Mouse (Mus musculus) c-Kit-positive CD71-positive TER-119-positive erythroid progenitor cells, embryonic 14.5 days (primary cell): Measurements from ENCODE around the gene Flywch1.

Experiments
- DNase-seq: peaks from one replicate; pipeline ENCODE4 v3.0.0-alpha.2; 2013; ENCODE audit warnings: low spot score

Gene Flywch1

GRCm38 (mm10) chr17:23744076-23744475, 27.3 kb downstream of the Flywch1 start:
- no peak for DNase-seq

DNA sequence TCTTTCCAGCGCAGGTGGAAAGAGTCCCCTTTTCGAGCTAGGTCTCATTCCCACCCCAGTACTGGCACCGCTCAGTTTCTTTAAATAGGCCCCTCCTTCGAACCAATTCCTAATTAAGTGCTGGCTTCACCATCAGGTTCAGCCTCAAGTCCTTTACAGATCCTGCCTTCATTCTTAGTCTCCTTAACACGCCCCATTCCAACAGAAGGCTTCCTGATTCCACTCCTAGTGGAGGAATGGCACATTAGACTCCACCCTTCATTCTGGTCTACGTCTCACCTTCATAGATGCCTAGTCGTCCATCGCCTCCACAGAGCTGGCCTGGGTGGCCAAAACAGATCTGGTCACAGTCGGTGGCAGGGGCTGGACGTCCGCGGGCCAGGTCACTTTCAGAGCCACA, 28.5 kb downstream of the Flywch1 start:
- DNase-seq = no peak

DNA sequence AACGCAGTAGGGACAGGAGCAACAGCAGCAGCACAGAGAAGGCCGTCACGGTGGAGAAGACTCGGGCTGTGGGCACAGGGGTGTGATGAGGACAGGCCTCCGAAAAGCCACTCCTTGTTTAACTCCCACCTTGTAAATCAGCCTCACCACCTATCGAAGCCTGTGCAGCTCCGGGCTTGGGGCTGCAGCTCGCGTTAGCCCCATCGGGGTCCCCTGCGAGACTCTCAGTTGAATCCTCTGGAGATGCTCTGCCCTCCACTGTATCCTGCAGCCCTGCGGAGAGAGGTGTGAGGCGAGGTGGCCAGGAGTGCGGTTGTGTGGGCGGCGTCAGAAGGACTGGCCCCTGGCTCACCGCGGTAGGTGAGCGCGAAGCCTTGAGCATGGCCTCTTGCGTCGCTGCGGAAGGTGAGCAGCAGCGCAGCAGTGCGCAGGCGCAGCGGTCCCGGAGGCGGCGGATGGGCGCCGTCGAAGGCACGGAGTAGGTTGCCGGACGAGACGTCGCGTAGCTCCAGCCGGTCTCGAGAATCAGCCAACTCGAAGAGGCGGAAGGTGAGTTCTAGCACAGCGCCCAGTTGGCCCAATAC, 29.1 kb downstream of the Flywch1 start:
- no peak for DNase-seq

DNA sequence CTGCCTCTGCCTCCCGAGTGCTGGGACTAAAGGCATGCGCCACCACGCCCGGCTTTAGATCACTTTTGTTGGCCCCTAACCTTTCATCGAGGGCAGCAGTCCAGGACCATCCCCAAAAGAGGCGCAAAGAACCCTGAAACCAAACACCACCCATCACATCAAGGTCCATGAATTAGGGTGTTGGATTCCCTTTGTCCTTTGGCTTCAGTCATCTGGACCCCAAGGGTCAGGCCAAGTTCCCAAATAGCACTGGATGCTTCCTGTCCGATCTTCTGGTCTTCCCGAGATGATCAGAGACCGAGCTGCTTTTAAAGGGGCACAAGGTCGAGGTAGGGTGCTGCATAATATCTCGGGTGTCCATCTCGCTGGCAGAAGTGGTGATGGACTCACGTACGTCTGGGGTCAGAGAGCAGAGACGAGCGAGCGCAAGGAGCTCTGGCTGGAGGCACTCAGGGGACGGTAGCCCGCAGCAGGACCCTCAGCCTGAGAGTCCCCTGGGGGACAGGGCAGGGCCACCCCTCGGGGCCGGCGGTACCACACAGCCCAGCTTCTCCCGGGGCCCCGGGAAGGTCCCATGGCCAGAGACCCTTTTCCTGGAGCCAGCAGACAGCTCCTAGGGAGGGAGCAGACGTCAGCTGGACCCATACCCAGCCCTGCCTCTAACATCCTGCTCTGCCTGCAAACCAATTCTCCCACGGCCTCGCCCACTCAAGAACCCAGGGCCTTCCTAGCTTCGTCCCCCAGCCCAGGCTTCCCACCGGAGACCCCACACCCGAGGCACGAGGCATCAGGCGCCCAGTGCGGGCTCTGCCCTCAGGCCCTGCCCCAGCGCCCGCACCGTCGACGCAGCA, 29.8 kb downstream of the Flywch1 start:
- no peak for DNase-seq

GRCm38 (mm10) chr17:23740598-23741021, 30.8 kb downstream of the Flywch1 start, which contains the start of gene Paqr4:
TSS of gene Paqr4 (minus strand) at chr17:23740867.
- peak; percentile 64 for DNase-seq

DNA sequence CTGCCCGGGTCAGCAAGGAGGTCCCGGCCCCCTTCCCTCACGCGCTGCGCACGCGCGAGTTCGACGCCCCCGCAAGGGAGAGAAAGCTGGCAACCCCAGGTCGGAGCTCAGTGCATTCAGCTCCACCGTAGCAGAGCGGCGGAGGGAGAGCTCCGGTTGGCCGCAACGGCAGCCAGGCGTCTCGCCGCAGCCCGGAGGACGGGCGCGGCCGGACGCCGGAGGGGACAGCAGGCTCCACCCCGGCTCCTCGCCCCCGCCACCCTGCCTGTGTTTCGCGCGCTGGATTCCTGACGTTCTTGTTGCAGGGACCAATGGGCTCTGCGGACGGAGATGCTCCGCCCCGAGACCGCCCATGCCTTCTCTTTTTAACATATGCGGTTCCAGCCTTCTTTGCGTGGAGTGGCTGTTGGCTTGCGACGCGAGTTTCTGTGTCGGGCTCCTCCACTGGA, 31.2 kb downstream of the Flywch1 start:
- peak; percentile 83 for DNase-seq

DNA sequence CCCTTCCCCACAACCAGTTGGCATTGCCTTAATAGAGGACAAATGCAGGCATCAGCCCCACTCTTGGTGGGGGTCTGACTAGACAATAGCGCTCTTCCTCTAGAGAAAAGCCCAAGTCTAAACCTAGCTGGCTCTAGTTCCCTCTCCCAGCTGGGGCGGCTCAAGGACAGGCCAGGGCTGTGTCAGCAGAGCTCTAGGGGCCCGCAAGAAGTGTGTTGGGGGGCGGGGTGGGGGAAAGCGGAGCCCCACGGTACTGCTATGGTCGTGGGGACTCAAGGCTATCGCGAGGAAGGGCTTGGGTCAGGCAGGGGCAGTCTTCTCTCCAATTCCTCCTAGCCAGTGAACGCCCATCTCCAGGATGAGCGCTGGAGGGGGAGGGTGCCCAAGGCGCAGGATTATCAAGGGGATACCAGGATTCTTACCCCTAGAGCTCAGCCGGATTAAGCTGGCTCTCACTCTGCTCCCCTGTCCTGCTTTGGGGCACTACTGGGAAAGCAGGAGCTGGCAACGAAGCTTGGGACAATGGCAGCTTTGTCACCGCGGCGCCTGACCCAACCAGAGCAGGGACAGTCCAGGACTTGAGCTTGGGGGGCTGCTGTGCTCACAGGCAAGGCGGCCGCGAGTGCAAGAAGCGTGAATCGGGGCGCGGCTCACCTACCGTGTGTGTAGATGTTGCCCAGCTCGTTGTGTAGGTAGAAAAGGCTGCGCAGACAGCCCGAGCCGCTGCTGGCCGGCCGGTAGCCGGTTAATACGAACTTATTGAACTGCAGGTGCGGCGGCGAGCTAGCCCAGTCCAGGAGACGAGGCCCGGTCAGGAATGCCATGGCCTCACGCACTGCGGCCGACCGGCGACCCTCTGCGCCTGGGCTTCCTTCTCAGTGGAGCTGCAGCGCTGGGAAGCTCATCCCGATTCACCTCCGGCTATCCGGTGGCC, 31.9 kb downstream of the Flywch1 start:
- no peak for DNase-seq

- no peak for DNase-seq
Measured at GRCm38 (mm10) chr17:23738836-23739201, 32.6 kb downstream of the Flywch1 start.

DNA sequence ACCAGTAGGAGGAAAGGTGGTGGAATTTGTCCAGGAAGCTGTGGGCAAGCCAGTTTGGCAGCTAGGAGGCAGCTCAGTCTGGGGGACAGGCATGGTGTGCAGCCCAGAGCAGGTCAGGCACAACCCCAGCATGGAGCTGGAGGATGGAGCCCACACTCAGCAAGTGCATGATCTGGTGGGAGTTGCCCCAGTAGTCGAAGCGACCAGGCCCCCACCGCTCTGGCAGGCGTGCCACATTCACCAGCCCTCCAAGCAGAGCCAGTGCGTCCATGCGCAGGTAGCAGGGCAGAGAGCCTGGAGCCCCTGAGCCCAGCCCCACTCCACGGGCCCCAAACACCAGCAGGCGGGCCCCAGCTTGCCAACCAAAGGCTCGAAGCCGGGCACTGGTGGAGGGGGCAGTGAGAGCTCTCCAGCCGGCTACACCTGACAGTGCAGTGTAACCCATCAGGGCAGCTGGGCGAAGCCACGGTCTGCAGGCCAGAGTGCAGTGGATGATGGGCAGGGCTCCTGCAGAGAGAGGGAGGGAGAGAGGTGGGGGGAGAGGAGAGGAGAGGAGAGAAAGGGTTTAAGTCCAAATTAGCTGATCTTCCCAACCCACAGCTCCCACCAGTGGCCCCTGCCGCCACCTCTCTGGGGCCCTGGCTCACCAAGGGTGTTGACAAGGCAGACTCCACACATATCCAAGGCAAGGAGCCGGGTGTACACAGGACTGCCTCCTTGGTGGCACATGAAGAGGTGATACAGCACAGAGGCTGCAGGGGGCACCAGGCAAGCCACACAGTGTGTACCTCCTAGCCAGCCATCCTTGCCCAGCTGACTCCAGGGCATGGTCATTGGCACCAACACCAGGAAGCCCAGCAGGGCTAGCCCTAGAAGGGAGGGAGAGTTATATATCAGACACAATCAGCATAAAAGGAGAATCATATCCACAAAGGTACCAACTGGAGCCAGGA, 33.6 kb downstream of the Flywch1 start:
- no peak for DNase-seq

DNA sequence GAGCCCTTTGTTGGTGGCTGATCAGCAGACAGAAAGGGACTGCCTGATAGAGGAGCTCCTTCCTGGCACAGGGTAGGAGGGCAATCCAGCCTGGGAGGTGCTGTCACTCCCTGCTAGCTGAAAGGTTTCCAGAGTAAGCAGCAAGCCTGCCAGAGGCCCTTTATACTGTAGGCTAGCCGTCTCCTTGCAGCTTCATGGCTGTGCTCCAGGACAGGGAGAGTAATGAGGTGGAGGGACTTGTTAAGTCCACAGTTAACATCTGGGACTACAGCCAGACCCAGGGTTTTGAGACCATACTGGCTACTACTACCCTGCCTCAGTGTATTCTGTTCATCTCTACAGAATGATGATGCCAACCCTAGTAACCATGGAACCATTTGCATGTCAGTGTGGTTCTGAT, 37.1 kb downstream of the Flywch1 start:
- DNase-seq = no peak

DNA sequence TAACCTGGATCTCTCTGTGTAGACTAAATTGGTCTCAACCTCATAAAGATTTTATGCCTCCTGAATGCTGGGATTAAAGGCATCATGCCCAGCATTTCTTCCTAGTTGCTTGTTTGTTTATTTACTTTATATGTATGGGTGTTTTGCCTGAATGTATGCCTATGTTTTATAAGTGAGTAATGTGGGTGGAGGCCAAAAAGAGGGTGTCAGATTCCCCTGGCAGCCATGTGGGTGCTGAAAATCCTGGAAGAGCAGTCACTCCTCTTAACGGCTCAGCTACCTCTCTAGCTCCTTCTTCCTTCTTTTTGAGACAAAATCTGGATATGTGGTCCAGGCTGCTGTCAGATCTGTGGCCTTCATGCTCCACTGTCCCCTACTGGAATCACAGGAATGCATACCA, 41.0 kb downstream of the Flywch1 start:
- DNase-seq = no peak

GRCm38 (mm10) chr17:23726758-23727142, 44.7 kb downstream of the Flywch1 start:
- peak; percentile 57 for DNase-seq

DNA sequence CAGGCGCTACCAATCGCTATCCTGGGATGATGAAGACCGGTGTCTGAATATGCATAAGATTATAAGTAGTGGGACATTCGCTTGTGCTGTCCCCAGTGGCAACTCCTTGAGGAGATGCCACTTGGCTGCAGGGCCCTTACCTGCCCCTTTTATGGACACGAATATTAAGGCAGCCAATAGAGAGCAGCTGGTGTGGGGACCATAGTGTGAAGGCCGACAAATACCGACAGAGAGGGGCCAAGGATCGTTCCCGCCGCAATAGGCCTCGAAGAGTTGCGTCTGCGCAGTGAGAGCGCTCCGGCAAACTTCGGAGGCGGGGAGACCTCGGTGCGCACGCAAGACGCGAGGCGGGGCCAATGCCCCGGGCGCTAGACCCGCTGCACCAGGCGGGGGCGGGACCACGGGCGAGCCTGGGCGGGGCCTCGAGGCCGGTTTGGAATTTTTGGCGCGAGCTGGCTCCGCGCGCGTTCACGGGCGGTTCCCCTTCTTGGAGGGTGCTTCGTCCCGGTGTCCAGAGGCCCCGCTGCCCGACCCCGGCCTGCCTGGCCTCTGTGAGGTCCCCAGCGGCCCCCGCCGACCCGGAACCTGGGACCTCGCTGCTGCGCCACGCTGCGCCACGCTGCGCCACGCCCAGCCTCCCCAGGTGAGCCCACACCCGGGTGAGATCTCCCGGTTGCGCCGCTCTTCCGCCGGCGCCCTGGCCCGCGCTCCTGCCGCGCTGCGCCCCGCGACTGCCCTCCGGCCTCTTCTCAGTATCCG, 45.2 kb downstream of the Flywch1 start, which contains the start of gene Pkmyt1:
Gene Pkmyt1 (plus strand): TSS at position 338 of the 759 bp plus-strand sequence.
- DNase-seq = peak; percentile 94

DNA sequence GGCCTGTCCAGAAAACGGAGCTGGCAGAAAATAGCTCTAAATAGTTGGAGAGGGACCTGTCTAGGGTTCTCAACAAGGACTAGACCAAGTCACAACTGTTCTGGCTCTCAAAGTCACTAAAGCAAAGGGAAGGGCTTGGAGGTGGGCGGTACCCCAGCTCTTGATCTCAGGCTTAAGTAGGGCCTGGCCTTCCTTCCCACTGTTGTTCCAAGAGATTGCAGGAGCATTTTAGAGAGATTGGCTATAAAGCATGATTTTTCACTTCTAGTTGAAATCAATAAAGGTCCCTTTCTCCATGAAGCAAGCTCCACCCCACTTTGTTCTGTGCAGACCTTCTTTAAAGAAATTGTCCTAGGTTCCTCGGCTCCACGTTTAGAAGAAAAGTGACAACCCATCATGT, 45.9 kb downstream of the Flywch1 start:
- DNase-seq = no peak

DNA sequence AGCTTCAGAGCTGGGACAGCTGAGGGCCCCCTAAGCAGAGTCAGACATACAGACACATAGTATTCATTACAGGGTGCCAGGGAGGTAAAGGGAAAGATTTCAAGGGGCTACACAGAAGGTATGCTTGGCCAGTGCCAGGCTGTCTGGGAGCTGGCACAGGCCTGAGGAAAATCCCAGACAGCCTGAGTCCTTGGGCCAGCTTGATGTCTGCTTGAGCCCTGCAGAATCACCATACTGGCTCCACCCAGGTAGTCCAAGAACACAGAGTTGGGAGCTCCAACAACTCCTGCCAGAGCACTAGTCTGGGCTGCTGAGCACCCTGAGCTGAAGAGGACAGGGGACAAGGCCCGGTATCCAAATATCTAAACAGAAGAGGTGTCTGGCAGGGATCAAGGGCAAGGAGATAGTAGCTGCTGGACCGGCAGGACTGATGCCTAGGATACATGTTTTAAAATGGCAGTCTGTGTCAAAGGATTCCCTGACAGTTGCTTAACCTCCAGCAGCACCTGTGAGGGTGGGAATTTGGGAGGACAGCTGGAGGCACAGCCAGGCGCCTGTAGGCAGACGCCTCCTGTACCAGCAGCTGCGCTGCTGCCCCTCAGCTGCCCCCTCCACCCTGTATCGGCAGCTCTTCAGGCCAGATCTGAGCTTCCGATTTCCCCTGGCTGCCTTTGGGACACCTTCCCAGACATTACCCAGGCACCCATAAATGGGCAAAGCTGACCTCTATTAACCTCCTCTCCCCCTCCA, 48.9 kb downstream of the Flywch1 start, which contains the start of gene 1520401A03Rik:
Gene 1520401A03Rik (minus strand): TSS at position 408 of the 750 bp plus-strand sequence.
- DNase-seq = no peak

GRCm38 (mm10) chr17:23721886-23722285, 49.5 kb downstream of the Flywch1 start:
- DNase-seq = no peak

- DNase-seq = no peak
Measured at GRCm38 (mm10) chr17:23719455-23719854, 51.9 kb downstream of the Flywch1 start.

GRCm38 (mm10) chr17:23717003-23717402, 54.4 kb downstream of the Flywch1 start:
- DNase-seq = no peak

GRCm38 (mm10) chr17:23706212-23706611, 65.2 kb downstream of the Flywch1 start:
- DNase-seq = peak; percentile 67
